In genomic region chr19:31354959-31355358, GRCm38 (mm10) we compare ENCODE assay signal across 25 mouse cellular contexts.
"Had no signal": no experiment of that assay in that cellular context is flagged by ENCODE, and none has a peak within 500 bp of the region (broad histone marks: within the 10 kb centered on the region; RNA-seq: fewer than 3 reads in every experiment).

No protein-coding gene starts in this region.

- H3K36me3 ChIP-seq: liver, embryonic 12.5 days; liver, embryonic 15.5 days; lung, embryonic 15.5 days; midbrain, embryonic 10.5 days; midbrain, embryonic 13.5 days; neural tube, embryonic 13.5 days; stomach, embryonic 15.5 days had no signal

- H3K4me1 ChIP-seq: liver, embryonic 12.5 days; liver, embryonic 15.5 days; lung, embryonic 15.5 days; megakaryocyte, embryonic 14.5 days; midbrain, embryonic 13.5 days; neural tube, embryonic 13.5 days; stomach, embryonic 15.5 days had no signal

- H3K4me3 ChIP-seq: liver, embryonic 12.5 days; liver, embryonic 15.5 days; lung, embryonic 15.5 days; megakaryocyte, embryonic 14.5 days; midbrain, embryonic 10.5 days; midbrain, embryonic 13.5 days; myocyte; neural tube, embryonic 13.5 days; stomach, embryonic 15.5 days had no signal

- ATAC-seq: liver, embryonic 12.5 days; midbrain, embryonic 13.5 days; midbrain, embryonic 16.5 days had no signal

- H3K9ac ChIP-seq: liver, embryonic 12.5 days; liver, embryonic 15.5 days; lung, embryonic 15.5 days; midbrain, embryonic 13.5 days; neural tube, embryonic 13.5 days; stomach, embryonic 15.5 days had no signal

- H3K27me3 ChIP-seq: liver, embryonic 12.5 days; liver, embryonic 15.5 days; lung, embryonic 15.5 days; megakaryocyte, embryonic 14.5 days; midbrain, embryonic 13.5 days; neural tube, embryonic 13.5 days; stomach, embryonic 15.5 days had no signal

- H3K27ac ChIP-seq: liver, embryonic 12.5 days; liver, embryonic 15.5 days; lung, embryonic 15.5 days; midbrain, embryonic 10.5 days; midbrain, embryonic 13.5 days; neural tube, embryonic 13.5 days; stomach, embryonic 15.5 days had no signal

- DNase-seq: kidney, adult 18-20 months; kidney, adult 9 months; kidney, postnatal 36 days; layer of hippocampus, postnatal 36 days; left cerebral cortex, postnatal 4 days; liver; lung, adult 18-20 months; lung, postnatal 10 days; lung, postnatal 36 days; retina, postnatal 1 day; right cerebral cortex, postnatal 25 days; spleen, adult 18-20 months; thymus, adult 2 months; thymus, postnatal 14 days; thymus, postnatal 4 days had no signal

- H3K4me2 ChIP-seq: liver, embryonic 12.5 days; liver, embryonic 15.5 days; lung, embryonic 15.5 days; midbrain, embryonic 13.5 days; neural tube, embryonic 13.5 days; stomach, embryonic 15.5 days had no signal

- H3K9me3 ChIP-seq: liver, embryonic 12.5 days; liver, embryonic 15.5 days; lung, embryonic 15.5 days; megakaryocyte, embryonic 14.5 days; midbrain, embryonic 10.5 days; midbrain, embryonic 13.5 days; neural tube, embryonic 13.5 days; stomach, embryonic 15.5 days had no signal
